1 mouse cellular context compared by ENCODE assay signal in the genomic region with DNA sequence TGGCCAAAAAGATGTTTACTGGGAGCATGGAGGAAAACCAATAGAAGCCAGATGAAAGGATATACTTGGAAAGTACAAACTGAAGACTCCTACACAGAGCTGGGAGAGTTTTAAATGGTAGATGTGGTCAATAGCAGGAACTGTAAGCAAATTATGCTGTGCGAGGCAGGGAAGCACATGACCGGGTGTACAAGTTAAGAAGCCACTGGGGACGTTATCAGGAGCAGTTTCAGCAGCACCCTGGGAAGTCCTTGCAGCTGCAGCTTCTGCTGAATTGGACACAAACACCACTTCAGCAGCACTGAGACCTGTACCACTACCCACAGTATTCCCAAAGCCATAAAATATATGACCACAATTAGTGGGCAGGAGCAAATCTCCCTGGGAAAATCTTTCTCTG.
TF ChIP-seq lines count a peak whose summit lies in the region.

No protein-coding gene starts in this region.

TF ChIP-seq in CH12.LX, 34 proteins besides CTCF, POLR2A, EP300 and RAD21:
- TF ChIP-seq ETS1 (conservative IDR thresholded peaks at IDR 0.05; ENCODE audit: low read depth, low read length) (peak; percentile 73), RCOR1 (conservative IDR thresholded peaks at IDR 0.05; ENCODE audit: low read depth, low read length) (no peak), MEF2A (IDR thresholded peaks at IDR 0.05; ENCODE audit: borderline replicate concordance, low read depth, low read length) (peak; percentile 74; the same call in 1 of the 2 replicates), MAFK (IDR thresholded peaks at IDR 0.05; ENCODE audit: insufficient replicate concordance, low read length) (0 out of 2 replicates have a peak, but pooled peaks have one; percentile 53), USF2 (conservative IDR thresholded peaks at IDR 0.05; ENCODE audit: low read depth, low read length) (peak; percentile 48; the same call in 1 of the 2 replicates), MAX (IDR thresholded peaks at IDR 0.05; ENCODE audit: low read length) (peak; percentile 56), BHLHE40 (IDR thresholded peaks at IDR 0.05; ENCODE audit: low read depth, low read length) (peak; percentile 93), GABPA (IDR thresholded peaks at IDR 0.05; ENCODE audit: insufficient replicate concordance, low read depth, low read length) (no peak), JUND (conservative IDR thresholded peaks at IDR 0.05; ENCODE audit: low read depth, low read length) (no peak), IRF4 (IDR thresholded peaks at IDR 0.05; ENCODE audit: low read depth, low read length) (peak; percentile 81), ZNF384 (IDR thresholded peaks at IDR 0.05; ENCODE audit: low read depth, low read length) (no peak), JUN (IDR thresholded peaks at IDR 0.05; ENCODE audit: insufficient read depth, low read depth, low read length) (no peak), ZMIZ1 (IDR thresholded peaks at IDR 0.05; ENCODE audit: low read depth, low read length) (0 out of 2 replicates have a peak, but pooled peaks have one; percentile 28), MYC (IDR thresholded peaks at IDR 0.05; ENCODE audit: low read depth, low read length) (peak; percentile 71; the same call in 1 of the 2 replicates), NELFE (IDR thresholded peaks at IDR 0.05; ENCODE audit: low read depth, low read length) (no peak), TBP (conservative IDR thresholded peaks at IDR 0.05; ENCODE audit: low read depth, low read length) (0 out of 2 replicates have a peak, but pooled peaks have one; percentile 26), ELF1 (IDR thresholded peaks at IDR 0.05; ENCODE audit: low read depth, low read length) (0 out of 2 replicates have a peak, but pooled peaks have one; percentile 13), CHD1 (IDR thresholded peaks at IDR 0.05; ENCODE audit: low read depth, low read length) (no peak), TCF12 (IDR thresholded peaks at IDR 0.05; ENCODE audit: low read depth, low read length) (peak; percentile 84), SMC3 (IDR thresholded peaks at IDR 0.05; ENCODE audit: low read depth, low read length) (no peak), USF1 (IDR thresholded peaks at IDR 0.05; ENCODE audit: low read depth, low read length) (peak; percentile 43; the same call in 1 of the 2 replicates), CHD2 (IDR thresholded peaks at IDR 0.05; ENCODE audit: low read length) (no peak; the same call in none of the 2 replicates)
TF ChIP-seq in CH12.LX: peak in this region for 13.
